Mouse (Mus musculus) hindbrain, embryonic 15.5 days (tissue): ENCODE data around the gene Snta1. TPM values are rescaled to one million over a fixed set of nuclear protein-coding genes. Genes with fewer than 3 reads are reported as not detected.
"Not testable (repeated sequence)": the region's sequence is repeated elsewhere in the genome, so short reads cannot be mapped to it uniquely, and the experiment has no call there.

Source experiments
- ATAC-seq: fragments of 200-750 bp; cut with Nextera tagmentation; 2 replicates; pipeline ENCODE4 v1.8.0; 2017; ENCODE audit warnings: low read depth, moderate number of reproducible peaks, moderate TSS enrichment; ENCODE audit not compliant: low FRiP score
- H3K27ac ChIP-seq: fragments of 300-500 bp; sonication (generic); replicated peaks from 2 replicates; pipeline ENCODE4 v1.5.1; 2015; ENCODE audit warnings: mild to moderate bottlenecking, inconsistent platforms
- H3K27me3 ChIP-seq: fragments of 300-500 bp; sonication (generic); 2 replicates; pipeline ENCODE4 v1.6.1; 2015; ENCODE audit warnings: control low read depth, inconsistent platforms
- H3K36me3 ChIP-seq: fragments of 300-500 bp; sonication (generic); 2 replicates; pipeline ENCODE4 v1.6.1; 2015; ENCODE audit warnings: control low read depth, inconsistent platforms
- H3K4me1 ChIP-seq: fragments of 300-500 bp; sonication (generic); replicated peaks from 2 replicates; pipeline ENCODE4 v1.6.1; 2015; ENCODE audit warnings: control low read depth, inconsistent platforms
- H3K4me2 ChIP-seq: fragments of 300-500 bp; sonication (generic); 2 replicates; pipeline ENCODE4 v1.6.1; 2015; ENCODE audit warnings: moderate library complexity, mild to moderate bottlenecking, inconsistent platforms
- H3K4me3 ChIP-seq: fragments of 300-500 bp; sonication (generic); 2 replicates; pipeline ENCODE4 v1.5.1; 2015; ENCODE audit warnings: mild to moderate bottlenecking, inconsistent platforms
- H3K9ac ChIP-seq: fragments of 300-500 bp; sonication (generic); 2 replicates; pipeline ENCODE4 v1.6.1; 2015; ENCODE audit warnings: inconsistent platforms
- H3K9me3 ChIP-seq: fragments of 300-500 bp; sonication (generic); 2 replicates; pipeline ENCODE4 v1.6.1; 2016; ENCODE audit warnings: control low read depth, inconsistent platforms
- WGBS: fragments of 180-500 bp; shearing (Covaris S2); methylation state at CpG from one replicate; pipeline ENCODE4 v1.1.7; 2015; 5-methylcytosine and 5-hydroxymethylcytosine counted together
- polyA plus RNA-seq: library from polyadenylated mRNA; unstranded; fragments of >200 nt; fragmentation: Nextera tagmentation; extraction: Ambion mirVana; gene quantifications from 2 replicates; pipeline ENCODE4 v1.2.1, GENCODE M21; 2015

The Snta1 gene
- polyA plus RNA-seq, 1 experiment from 2014 or later, result 13.0 TPM

DNA sequence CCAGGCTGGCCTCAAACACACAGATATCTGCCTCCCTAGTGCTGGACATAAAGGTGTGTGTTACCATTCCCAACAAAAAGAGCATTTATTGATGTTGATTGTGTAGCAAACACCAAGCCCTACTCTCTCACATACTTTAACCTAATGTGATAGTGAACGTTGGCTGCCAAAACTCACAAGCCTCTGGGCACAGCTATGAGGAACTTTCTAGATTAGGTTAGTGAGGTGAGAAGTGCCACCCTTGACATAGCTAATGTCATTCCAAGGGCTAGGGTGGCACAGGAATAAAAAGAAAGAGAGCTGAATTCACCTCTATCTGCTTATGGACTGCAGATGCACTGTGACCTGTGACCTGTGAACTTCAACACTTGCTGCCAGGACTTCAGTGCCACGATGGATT is 11.4 kb downstream of the Snta1 start:
- no peak overlapping the region for H3K27ac ChIP-seq
- no peaks in the 10 kb centered on the region for H3K36me3 ChIP-seq
- no peak overlapping the region for H3K4me3 ChIP-seq
- no peak for ATAC-seq
- H3K4me1 ChIP-seq, result 0 out of 2 replicates have a peak, but pooled peaks cover 8% of the 10 kb centered on the region
- H3K4me2 ChIP-seq, result no peak overlapping the region
- H3K9ac ChIP-seq, result no peak overlapping the region
- no peaks in the 10 kb centered on the region for H3K27me3 ChIP-seq
- 86% methylated on average over 2 of the region's 2 CpGs for WGBS
- H3K9me3 ChIP-seq, result no peaks in the 10 kb centered on the region

DNA sequence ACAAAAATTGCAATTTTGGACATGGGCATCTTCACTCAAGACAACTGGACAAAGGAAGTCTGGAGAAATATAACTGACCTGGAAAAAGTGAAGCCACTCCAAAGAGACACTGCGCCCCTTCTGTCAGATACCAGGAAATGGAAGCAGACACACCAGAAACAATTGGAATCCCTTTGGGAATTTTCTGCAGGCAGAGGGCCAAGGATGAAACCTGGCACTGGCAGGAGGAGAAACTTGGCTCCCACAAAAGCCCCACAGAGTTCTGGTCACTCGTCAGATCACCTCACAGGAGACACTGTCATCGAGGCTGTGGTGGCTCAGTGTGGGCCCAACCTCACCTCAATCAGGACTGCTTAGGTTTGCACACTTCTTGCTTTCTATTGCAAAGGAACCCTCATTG is 13.3 kb downstream of the Snta1 start:
- Histone ChIP-seq H3K9ac (no peak overlapping the region), H3K4me3 (no peak overlapping the region), H3K36me3 (no peaks in the 10 kb centered on the region), H3K27me3 (no peaks in the 10 kb centered on the region), H3K4me2 (no peak overlapping the region), H3K4me1 (0 out of 2 replicates have a peak, but pooled peaks cover 3% of the 10 kb centered on the region), H3K9me3 (no peaks in the 10 kb centered on the region), H3K27ac (no peak overlapping the region)
- 64% methylated on average over 3 of the region's 3 CpGs for WGBS
- ATAC-seq, result no peak

GRCm38 (mm10) chr2:154390180-154390964 is 17.5 kb downstream of the Snta1 start:
- no peak overlapping the region for H3K9ac ChIP-seq
- H3K4me1 ChIP-seq, result no peaks in the 10 kb centered on the region
- H3K4me3 ChIP-seq, result no peak overlapping the region
- no peaks in the 10 kb centered on the region for H3K27me3 ChIP-seq
- WGBS, result 81% methylated on average over 11 of the region's 11 CpGs
- no peaks in the 10 kb centered on the region for H3K36me3 ChIP-seq
- 0 out of 2 replicates have a peak, but pooled peaks have one; percentile 38 for ATAC-seq
- H3K9me3 ChIP-seq, result no peaks in the 10 kb centered on the region
- no peak overlapping the region for H3K4me2 ChIP-seq
- H3K27ac ChIP-seq, result no peak overlapping the region

GRCm38 (mm10) chr2:154379103-154379502 is 28.8 kb downstream of the Snta1 start:
- Histone ChIP-seq H3K9me3 (no peaks in the 10 kb centered on the region), H3K27me3 (no peaks in the 10 kb centered on the region), H3K27ac (no peak overlapping the region), H3K4me1 (no peaks in the 10 kb centered on the region), H3K4me2 (no peak overlapping the region), H3K9ac (no peak overlapping the region), H3K36me3 (peaks cover 5% of the 10 kb centered on the region; the same call in 1 of the 2 replicates), H3K4me3 (no peak overlapping the region)
- ATAC-seq, result no peak
- WGBS, result 70% methylated on average over 7 of the region's 7 CpGs

- no peak overlapping the region for H3K4me2 ChIP-seq
- no peak overlapping the region for H3K27ac ChIP-seq
Observed at GRCm38 (mm10) chr2:154374807-154375601, 32.9 kb downstream of the Snta1 start.

DNA sequence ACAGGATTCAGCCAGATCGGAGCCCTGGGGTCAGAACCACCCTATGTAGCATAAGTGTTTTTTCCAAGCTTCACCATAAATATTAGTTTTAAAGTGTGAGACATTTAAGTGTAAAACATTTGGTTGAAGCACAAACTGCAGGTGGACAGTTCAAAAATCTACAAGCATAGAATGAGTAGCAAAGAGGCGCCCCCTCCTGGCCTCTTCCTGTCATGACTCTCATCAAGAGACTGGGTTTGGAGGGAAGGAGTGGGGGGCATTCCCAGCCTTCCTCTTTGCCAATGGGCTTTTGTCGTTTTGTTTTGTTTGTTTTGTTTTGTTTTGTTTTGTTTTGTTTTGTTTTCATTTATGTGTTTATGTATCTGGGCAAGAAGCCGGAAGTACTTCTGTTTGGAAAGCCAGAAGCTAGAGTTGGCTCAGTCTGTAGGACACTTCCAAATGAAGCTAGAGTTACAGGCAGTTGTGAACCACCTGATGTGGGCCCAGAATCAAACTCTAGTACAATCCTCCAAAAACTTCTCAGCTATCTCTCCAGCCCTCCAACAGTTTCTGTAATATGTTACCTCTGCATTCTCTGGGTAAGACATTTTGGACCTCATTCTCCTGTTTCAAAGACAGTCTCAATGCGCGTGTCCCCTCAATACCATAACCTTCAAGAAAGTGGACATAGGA is 33.8 kb downstream of the Snta1 start:
- WGBS, result 59% methylated on average over 6 of the region's 6 CpGs
- no peak overlapping the region for H3K9ac ChIP-seq
- peaks cover 11% of the 10 kb centered on the region for H3K4me1 ChIP-seq
- no peak overlapping the region for H3K4me3 ChIP-seq
- no peak overlapping the region for H3K27ac ChIP-seq
- no peaks in the 10 kb centered on the region; the same call in 1 of the 2 replicates for H3K36me3 ChIP-seq
- no peak overlapping the region for H3K4me2 ChIP-seq
- H3K9me3 ChIP-seq, result no peaks in the 10 kb centered on the region
- H3K27me3 ChIP-seq, result no peaks in the 10 kb centered on the region
- no peak for ATAC-seq

More at GRCm38 (mm10) chr2:154374807-154375601, 32.9 kb downstream of the Snta1 start:
- Histone ChIP-seq H3K9me3 (no peaks in the 10 kb centered on the region), H3K4me1 (peaks cover 11% of the 10 kb centered on the region), H3K9ac (no peak overlapping the region), H3K27me3 (no peaks in the 10 kb centered on the region), H3K36me3 (peaks cover under 1% of the 10 kb centered on the region; the same call in 1 of the 2 replicates), H3K4me3 (no peak overlapping the region)
- no peak for ATAC-seq
- WGBS, result 76% methylated on average over 6 of the region's 6 CpGs

GRCm38 (mm10) chr2:154372842-154373500 is 34.9 kb downstream of the Snta1 start, which contains the start of gene Cdk5rap1:
Gene Cdk5rap1, minus strand, starts transcription at chr2:154373010.
- peak within 1 kb of the TSS; percentile 86 for H3K27ac ChIP-seq
- H3K4me1 ChIP-seq, result peaks cover 11% of the 10 kb centered on the region
- peak within 1 kb of the TSS; percentile 61 for H3K4me2 ChIP-seq
- H3K36me3 ChIP-seq, result no peaks in the 10 kb centered on the region; the same call in 1 of the 2 replicates
- H3K27me3 ChIP-seq, result no peaks in the 10 kb centered on the region
- peak within 1 kb of the TSS; percentile 91 for H3K4me3 ChIP-seq
- WGBS, result 11% methylated on average over 9 of the region's 9 CpGs
- peak; percentile 69 for ATAC-seq
- H3K9ac ChIP-seq, result peak within 1 kb of the TSS; percentile 88
- H3K9me3 ChIP-seq, result no peaks in the 10 kb centered on the region

- Histone ChIP-seq H3K9ac (peak overlapping the region; percentile 88), H3K9me3 (no peaks in the 10 kb centered on the region), H3K27me3 (no peaks in the 10 kb centered on the region), H3K4me2 (peak overlapping the region; percentile 61), H3K4me3 (peak overlapping the region; percentile 91), H3K36me3 (peaks cover 5% of the 10 kb centered on the region), H3K27ac (peak overlapping the region; percentile 86), H3K4me1 (peaks cover 11% of the 10 kb centered on the region)
- ATAC-seq, result peak; percentile 94
- under 1% methylated on average over 42 of the region's 42 CpGs for WGBS
Observed at GRCm38 (mm10) chr2:154372151-154372829, 35.6 kb downstream of the Snta1 start.

DNA sequence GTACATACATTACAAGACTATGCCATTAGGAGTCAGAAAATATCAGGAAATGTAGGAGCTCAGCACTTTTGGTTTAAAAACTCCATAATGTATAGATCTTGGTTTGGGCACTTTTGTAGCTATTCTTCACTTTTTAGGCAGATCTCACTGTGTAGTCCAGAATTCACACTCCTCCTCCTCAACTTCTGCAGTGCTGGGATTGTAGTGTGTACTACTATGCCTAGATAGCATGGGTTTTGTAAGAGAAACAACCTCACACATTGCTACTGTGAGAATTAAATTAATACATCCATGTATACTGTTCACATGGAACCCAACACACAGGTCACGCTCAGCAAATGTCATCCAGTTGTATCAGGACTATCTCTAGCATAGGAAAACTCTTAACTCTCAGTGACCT is 40.4 kb downstream of the Snta1 start:
- WGBS, result 98% methylated on average over 1 of the region's 1 CpGs
- Histone ChIP-seq H3K9ac (no peak overlapping the region), H3K4me2 (no peak overlapping the region), H3K9me3 (no peaks in the 10 kb centered on the region), H3K4me3 (no peak overlapping the region), H3K27ac (no peak overlapping the region), H3K27me3 (no peaks in the 10 kb centered on the region), H3K36me3 (peaks cover 26% of the 10 kb centered on the region), H3K4me1 (peaks cover 6% of the 10 kb centered on the region; the same call in 1 of the 2 replicates)
- ATAC-seq, result no peak

- H3K27ac ChIP-seq, result peak overlapping the region; percentile 54; the same call in 1 of the 2 replicates
- H3K9ac ChIP-seq, result peak overlapping the region; percentile 14; the same call in 1 of the 2 replicates
- not testable (repeated sequence) for H3K9me3 ChIP-seq, H3K27me3 ChIP-seq, H3K4me1 ChIP-seq
- peak overlapping the region; percentile 35 for H3K4me3 ChIP-seq
- peak overlapping the region; percentile 41 for H3K4me2 ChIP-seq
- WGBS, result 76% methylated on average over 15 of the region's 19 CpGs
- peak; percentile 61; the same call in 1 of the 2 replicates for ATAC-seq
- peaks cover 22% of the 10 kb centered on the region for H3K36me3 ChIP-seq
Observed at GRCm38 (mm10) chr2:154354000-154354425, 53.9 kb downstream of the Snta1 start.

DNA sequence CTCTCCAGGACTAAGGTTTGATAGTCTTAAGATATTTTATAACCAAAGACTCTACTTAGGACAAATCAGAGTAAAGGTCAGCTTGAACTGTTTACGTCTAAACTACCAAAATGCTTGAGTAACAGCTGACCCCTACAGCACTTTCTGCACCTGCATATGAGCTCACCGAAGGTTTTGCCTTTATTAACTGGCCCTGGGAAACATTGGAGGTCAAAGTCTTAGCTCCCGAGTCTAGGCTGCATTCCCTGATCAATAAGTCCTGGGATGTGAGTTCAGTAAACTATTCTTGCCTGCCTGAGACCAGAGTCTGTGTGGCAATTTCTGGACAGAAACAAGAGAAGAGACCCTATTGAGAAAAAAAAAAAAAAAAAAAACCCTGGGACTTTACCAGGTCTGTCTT is 59.7 kb downstream of the Snta1 start:
- Histone ChIP-seq H3K36me3 (peaks cover 54% of the 10 kb centered on the region), H3K27me3 (no peaks in the 10 kb centered on the region), H3K27ac (no peak overlapping the region), H3K4me3 (no peak overlapping the region), H3K9me3 (no peaks in the 10 kb centered on the region), H3K4me2 (no peak overlapping the region), H3K4me1 (no peaks in the 10 kb centered on the region), H3K9ac (no peak overlapping the region)
- ATAC-seq, result no peak
- 92% methylated on average over 3 of the region's 3 CpGs for WGBS
